Mouse (Mus musculus) liver, embryonic 14.5 days (tissue): ENCODE measurements around the gene Kctd7.

ENCODE experiments used
- CTCF ChIP-seq: IDR thresholded peaks from 2 replicates; pipeline ENCODE4 v1.5.1; 2016; ENCODE audit warnings: antibody characterized with exemption, low read depth, control low read depth
- EP300 ChIP-seq: IDR thresholded peaks from 2 replicates; pipeline ENCODE4 v1.6.1; 2016; ENCODE audit warnings: antibody characterized with exemption, low read depth

DNA sequence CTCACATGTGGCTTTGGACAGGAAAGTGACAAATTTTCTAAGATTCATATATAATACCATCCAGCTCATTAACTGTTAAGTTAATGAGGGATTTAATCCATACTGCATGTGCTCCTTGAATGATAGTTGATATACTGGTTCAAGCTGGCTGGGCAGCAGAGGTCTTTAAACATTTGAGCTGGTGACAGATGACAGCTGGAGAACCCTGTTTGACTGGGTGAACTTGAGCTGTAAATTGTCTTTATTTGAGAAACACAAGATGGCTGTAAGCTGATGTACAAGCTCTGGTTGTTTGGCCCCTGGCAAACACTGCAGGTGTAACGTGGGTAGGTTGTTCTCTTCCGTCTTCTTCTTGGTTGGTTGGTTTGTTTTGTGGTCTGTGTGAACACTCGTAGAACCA, 49.1 kb downstream of the Kctd7 start:
- TF ChIP-seq CTCF (no peak), EP300 (no peak)
